Mouse (Mus musculus) midbrain, embryonic 15.5 days (tissue): ENCODE measurements around the gene Csf1. TPM values are rescaled to one million over a fixed set of nuclear protein-coding genes. Genes with fewer than 3 reads are reported as not detected.

Source experiments
- polyA plus RNA-seq: library from polyadenylated mRNA; unstranded; fragments of >200 nt; fragmentation: Nextera tagmentation; extraction: Ambion mirVana; gene quantifications from 2 replicates; pipeline ENCODE4 v1.2.1, GENCODE M21; 2015

Gene Csf1
- polyA plus RNA-seq, 1 experiment from 2014 or later: 6.7 TPM

Other genes with a start within 250 kb of the Csf1 start
- 16.6 and 19.2 TPM in 2 replicates for gene Slc6a17, start 242.5 kb downstream of the Csf1 start, polyA plus RNA-seq
- gene Ubl4b, start 205.4 kb downstream of the Csf1 start, polyA plus RNA-seq: not detected in 2 replicates
- 1.0 and 1.2 TPM in 2 replicates for gene Alx3, start 165.4 kb downstream of the Csf1 start, polyA plus RNA-seq
- gene Gm10961, start 129.1 kb downstream of the Csf1 start, polyA plus RNA-seq: not detected in 2 replicates
- 178 and 182 TPM in 2 replicates for gene Strip1, start 128.8 kb downstream of the Csf1 start, polyA plus RNA-seq
- 115 and 117 TPM in 2 replicates for gene Ahcyl1, start 63.9 kb downstream of the Csf1 start, polyA plus RNA-seq
- gene Eps8l3, start 116.8 kb upstream of the Csf1 start, polyA plus RNA-seq: 0.09 TPM in 1 of 2 replicates, not detected in the other
- 214 and 222 TPM in 2 replicates for gene Gstm5, start 135.4 kb upstream of the Csf1 start, polyA plus RNA-seq
- 63.6 and 73.0 TPM in 2 replicates for gene Gstm7, start 171.3 kb upstream of the Csf1 start, polyA plus RNA-seq
- 17.5 and 18.9 TPM in 2 replicates for gene Gstm6, start 183.3 kb upstream of the Csf1 start, polyA plus RNA-seq
- 0.25 TPM in 1 of 2 replicates, not detected in the other for gene Gstm3, start 208.8 kb upstream of the Csf1 start, polyA plus RNA-seq
- gene Gstm2, start 226.0 kb upstream of the Csf1 start, polyA plus RNA-seq: 11.0 and 11.5 TPM in 2 replicates